Mouse (Mus musculus): Measurements from ENCODE around the gene Olfr270.

The Olfr270 gene

GRCm38 (mm10) chr4:52964247-52964646 lies at the start of gene Olfr270:
Olfr270 (plus strand) TSS chr4:52964547.
- DNase-seq (ENCODE audit: low spot score in 2 of 2) = no peak

- DNase-seq (ENCODE audit: low spot score in 2 of 2) = no peak
These were observed 47.6 kb upstream of the Olfr270 start for GRCm38 (mm10) chr4:52916659-52917310.

- no peak for DNase-seq (ENCODE audit: low spot score in 2 of 2)
These were observed 47.0 kb upstream of the Olfr270 start for GRCm38 (mm10) chr4:52917311-52917688.

- DNase-seq (ENCODE audit: low spot score in 2 of 2) = no peak
These were observed 45.3 kb upstream of the Olfr270 start, which contains the start of gene Olfr272 for GRCm38 (mm10) chr4:52919078-52919477. Olfr272 (minus strand) TSS chr4:52919178.

- DNase-seq (ENCODE audit: low spot score in 2 of 2) = no peak
These were observed 33.9 kb upstream of the Olfr270 start for GRCm38 (mm10) chr4:52930480-52930879.

- DNase-seq (ENCODE audit: low spot score in 2 of 2) = no peak
These were observed 17.7 kb upstream of the Olfr270 start for GRCm38 (mm10) chr4:52946665-52947064.

- no peak for DNase-seq (ENCODE audit: low spot score in 2 of 2)
These were observed 15.3 kb upstream of the Olfr270 start for GRCm38 (mm10) chr4:52949005-52949404.

GRCm38 (mm10) chr4:52958693-52959092 lies 5.7 kb upstream of the Olfr270 start:
- DNase-seq (ENCODE audit: low spot score in 2 of 2) = peak; percentile 67 to 69

- peak; percentile 13 for DNase-seq (ENCODE audit: low spot score in 2 of 2)
These were observed 20.9 kb downstream of the Olfr270 start for GRCm38 (mm10) chr4:52985216-52985615.

- no peak for DNase-seq (ENCODE audit: low spot score in 2 of 2)
These were observed 21.9 kb downstream of the Olfr270 start for GRCm38 (mm10) chr4:52986266-52986665.

GRCm38 (mm10) chr4:52989248-52989647 lies 24.9 kb downstream of the Olfr270 start, which contains the start of gene Nipsnap3a:
Nipsnap3a (plus strand) TSS chr4:52989272.
- DNase-seq (ENCODE audit: low spot score in 2 of 2) = no peak

- no peak for DNase-seq (ENCODE audit: low spot score in 2 of 2)
These were observed 35.1 kb downstream of the Olfr270 start for GRCm38 (mm10) chr4:52999449-52999848.

GRCm38 (mm10) chr4:53000154-53000553 lies 35.8 kb downstream of the Olfr270 start:
- no peak for DNase-seq (ENCODE audit: low spot score in 2 of 2)

GRCm38 (mm10) chr4:53009183-53009582 lies 44.8 kb downstream of the Olfr270 start:
- no peak for DNase-seq (ENCODE audit: low spot score in 2 of 2)

- no peak for DNase-seq (ENCODE audit: low spot score in 2 of 2)
These were observed 45.5 kb downstream of the Olfr270 start for GRCm38 (mm10) chr4:53009871-53010270.

- peak; percentile 92 to 95 for DNase-seq (ENCODE audit: low spot score in 2 of 2)
These were observed 47.5 kb downstream of the Olfr270 start, which contains the start of gene Nipsnap3b for GRCm38 (mm10) chr4:53011732-53012361. Nipsnap3b (plus strand) TSS chr4:53011880.

GRCm38 (mm10) chr4:53014421-53014820 lies 50.1 kb downstream of the Olfr270 start:
- no peak for DNase-seq (ENCODE audit: low spot score in 2 of 2)

- DNase-seq (ENCODE audit: low spot score in 2 of 2) = no peak
These were observed 50.7 kb downstream of the Olfr270 start for GRCm38 (mm10) chr4:53015024-53015423.

GRCm38 (mm10) chr4:53018392-53018791 lies 54.0 kb downstream of the Olfr270 start:
- no peak for DNase-seq (ENCODE audit: low spot score in 2 of 2)

Measured in right cerebral cortex, adult 2 months (tissue).